Mouse (Mus musculus) E14TG2a.4 (cell line): Measurements from ENCODE around the gene Tmppe.

Experiments
- CTCF ChIP-seq: conservative IDR thresholded peaks from 2 replicates; pipeline ENCODE4 v1.5.1; 2014; ENCODE audit warnings: low read length
- NANOG ChIP-seq: IDR thresholded peaks from 2 replicates; pipeline ENCODE4 v1.6.1; 2014; ENCODE audit warnings: borderline replicate concordance, low read length, mixed read lengths
- POU5F1 ChIP-seq: IDR thresholded peaks from 2 replicates; pipeline ENCODE4 v1.6.1; 2014; ENCODE audit warnings: low read length, borderline replicate concordance

- TF ChIP-seq CTCF (peak; percentile 69), POU5F1 (no peak), NANOG (no peak)
These were observed 19.8 kb upstream of the Tmppe start for GRCm38 (mm10) chr9:114380881-114381733.
